32 mouse cellular contexts compared by ENCODE assay signal in genomic region chr11:97145320-97145719, GRCm38 (mm10). TPM values are rescaled to one million over a fixed set of nuclear protein-coding genes. Genes with fewer than 3 reads are reported as not detected.
A peak's percentile ranks its signal among the peaks of the same experiment; 100 is the strongest.
DNase-seq lines count a peak whose midpoint lies in the region; ATAC-seq and TF ChIP-seq lines count a peak whose summit lies in the region.
"Had no signal": no experiment of that assay in that cellular context is flagged by ENCODE, and none has a peak within 500 bp of the region (broad histone marks: within the 10 kb centered on the region; RNA-seq: fewer than 3 reads in every experiment).

No protein-coding gene starts in this region.

- H3K27me3 ChIP-seq in forebrain, embryonic 11.5 days (ENCODE audit: control insufficient read depth, insufficient read depth, low read length): no peaks in the 10 kb centered on the region
- peaks cover 52% of the 10 kb centered on the region for H3K27me3 ChIP-seq in forebrain, embryonic 10.5 days (ENCODE audit: poor library complexity, severe bottlenecking)
- peaks cover 57% of the 10 kb centered on the region for H3K27me3 ChIP-seq in heart, embryonic 10.5 days (ENCODE audit: insufficient read depth, poor library complexity, severe bottlenecking)
- H3K27me3 ChIP-seq in stomach, postnatal 0 days (ENCODE audit: control insufficient read depth, insufficient read depth, low read length): no peaks in the 10 kb centered on the region

- H3K4me2 ChIP-seq in forebrain, embryonic 11.5 days (ENCODE audit: low read depth, low read length, severe bottlenecking): no peak overlapping the region
- no peak overlapping the region for H3K4me2 ChIP-seq in stomach, postnatal 0 days (replicated peaks; ENCODE audit: low read depth)
- H3K4me2 ChIP-seq: embryonic facial prominence, embryonic 15.5 days; forebrain, embryonic 13.5 days; heart, embryonic 11.5 days; heart, embryonic 15.5 days; hindbrain, embryonic 13.5 days had no signal

- peak; percentile 50 for DNase-seq in forebrain, embryonic 11.5 days (ENCODE audit: low spot score)
- no peak for DNase-seq in forebrain, embryonic 10.5 days (ENCODE audit: extremely low spot score, low spot score)
- no peak for DNase-seq in heart, embryonic 10.5 days (ENCODE audit: low spot score)
- DNase-seq in heart, postnatal 10 days: no peak
- DNase-seq in stomach, postnatal 0 days (ENCODE audit: low spot score): no peak
- DNase-seq in thymus, postnatal 36 days: no peak
- DNase-seq: adrenal gland, postnatal 10 days; adrenal gland, postnatal 36 days; B cell, adult 2 months; cerebellum, adult 11 months; cerebellum, adult 2 months; cerebellum, adult 9-11 months; cerebellum, postnatal 25 days; embryo, embryonic 11 days; gastrocnemius, postnatal 14 days; heart, adult 2 months; kidney, adult 18-20 months had no signal

- TF ChIP-seq EP300 in stomach, postnatal 0 days (optimal IDR thresholded peaks at IDR 0.05): no peak

- no peaks in the 10 kb centered on the region for H3K9me3 ChIP-seq in forebrain, embryonic 11.5 days (ENCODE audit: control insufficient read depth, low read length)
- no peaks in the 10 kb centered on the region for H3K9me3 ChIP-seq in forebrain, embryonic 10.5 days
- H3K9me3 ChIP-seq in heart, embryonic 10.5 days: no peaks in the 10 kb centered on the region
- H3K9me3 ChIP-seq in stomach, postnatal 0 days (ENCODE audit: control insufficient read depth, low read length): no peaks in the 10 kb centered on the region
- H3K9me3 ChIP-seq: embryonic facial prominence, embryonic 15.5 days; forebrain, embryonic 13.5 days; G1E; heart, embryonic 15.5 days; hindbrain, embryonic 10.5 days; hindbrain, embryonic 13.5 days had no signal

- no peaks in the 10 kb centered on the region for H3K36me3 ChIP-seq in forebrain, embryonic 11.5 days (ENCODE audit: control insufficient read depth, insufficient read depth, low read length)
- H3K36me3 ChIP-seq in forebrain, embryonic 10.5 days (replicated peaks): peaks cover 38% of the 10 kb centered on the region
- peaks cover 41% of the 10 kb centered on the region for H3K36me3 ChIP-seq in heart, embryonic 10.5 days
- no peaks in the 10 kb centered on the region for H3K36me3 ChIP-seq in stomach, postnatal 0 days (ENCODE audit: control insufficient read depth, insufficient read depth, low read length)
- H3K36me3 ChIP-seq: G1E; heart, embryonic 15.5 days had no signal

- H3K9ac ChIP-seq in forebrain, embryonic 11.5 days (ENCODE audit: low read length): no peak overlapping the region
- H3K9ac ChIP-seq in stomach, postnatal 0 days (ENCODE audit: low read length): no peak overlapping the region
- H3K9ac ChIP-seq: embryonic facial prominence, embryonic 15.5 days; forebrain, embryonic 13.5 days; heart, embryonic 15.5 days; hindbrain, embryonic 13.5 days had no signal

- no peak overlapping the region for H3K4me3 ChIP-seq in forebrain, embryonic 11.5 days (ENCODE audit: low read depth, low read length)
- no peak overlapping the region for H3K4me3 ChIP-seq in forebrain, embryonic 10.5 days
- H3K4me3 ChIP-seq in heart, embryonic 10.5 days: no peak overlapping the region
- no peak overlapping the region for H3K4me3 ChIP-seq in bone marrow, adult 2 months (replicated peaks; ENCODE audit: control insufficient read depth, low read depth, low read length)
- H3K4me3 ChIP-seq in stomach, postnatal 0 days (ENCODE audit: low read depth, low read length): no peak overlapping the region
- H3K4me3 ChIP-seq: embryonic facial prominence, embryonic 15.5 days; forebrain, embryonic 13.5 days; heart, adult 2 months; heart, embryonic 15.5 days; hindbrain, embryonic 10.5 days; hindbrain, embryonic 13.5 days had no signal

- TF ChIP-seq CTCF in bone marrow, adult 2 months (IDR thresholded peaks at IDR 0.05; ENCODE audit: control insufficient read depth, insufficient read depth, low read length): no peak
- no peak for TF ChIP-seq CTCF in stomach, postnatal 0 days (IDR thresholded peaks at IDR 0.05; ENCODE audit: low read depth)

- no peak for ATAC-seq in forebrain, embryonic 11.5 days (replicated peaks; ENCODE audit: low FRiP score)
- no peak for ATAC-seq in stomach, postnatal 0 days (ENCODE audit: low FRiP score, low TSS enrichment)
- ATAC-seq: forebrain, embryonic 13.5 days; forebrain, embryonic 16.5 days; hindbrain, embryonic 16.5 days; inflammation-experienced regulatory T-cells, adult 6 months; intestine, embryonic 16.5 days; Patski had no signal

- H3K4me1 ChIP-seq in forebrain, embryonic 11.5 days (replicated peaks; ENCODE audit: control insufficient read depth, insufficient read depth, low read length): peaks cover 18% of the 10 kb centered on the region
- H3K4me1 ChIP-seq in forebrain, embryonic 10.5 days: peaks cover 40% of the 10 kb centered on the region
- peaks cover 60% of the 10 kb centered on the region for H3K4me1 ChIP-seq in heart, embryonic 10.5 days
- H3K4me1 ChIP-seq in bone marrow, adult 2 months (ENCODE audit: control insufficient read depth, insufficient read depth, low read length): peaks cover 2% of the 10 kb centered on the region
- no peaks in the 10 kb centered on the region for H3K4me1 ChIP-seq in stomach, postnatal 0 days (replicated peaks; ENCODE audit: control insufficient read depth, insufficient read depth)

- intact Hi-C loops in heart, postnatal 10 days (cut with DNase I): no loop called here

- no peak overlapping the region for H3K27ac ChIP-seq in forebrain, embryonic 11.5 days (ENCODE audit: low read depth, low read length)
- no peak overlapping the region for H3K27ac ChIP-seq in forebrain, embryonic 10.5 days
- H3K27ac ChIP-seq in heart, embryonic 10.5 days: 0 out of 2 replicates have a peak overlapping the region, but pooled peaks have one; percentile 37
- H3K27ac ChIP-seq in bone marrow, adult 2 months (ENCODE audit: control insufficient read depth, insufficient read depth, low read depth, low read length, poor library complexity): peak overlapping the region; percentile 40
- 0 out of 2 replicates have a peak overlapping the region, but pooled peaks have one; percentile 13 for H3K27ac ChIP-seq in stomach, postnatal 0 days (replicated peaks)
- H3K27ac ChIP-seq: embryonic facial prominence, embryonic 15.5 days; forebrain, embryonic 13.5 days; heart, adult 2 months; heart, embryonic 15.5 days; hindbrain, embryonic 10.5 days; hindbrain, embryonic 13.5 days had no signal

- WGBS in forebrain, embryonic 11.5 days: 85% methylated on average over 2 of the region's 2 CpGs
- WGBS in forebrain, embryonic 10.5 days: 91% methylated on average over 2 of the region's 2 CpGs
- WGBS in heart, embryonic 10.5 days: 49% methylated on average over 2 of the region's 2 CpGs
- WGBS in bone marrow, adult 2 months: 89% methylated on average over 2 of the region's 2 CpGs
- 51% methylated on average over 2 of the region's 2 CpGs for WGBS in stomach, postnatal 0 days

- TF ChIP-seq POLR2A in bone marrow, adult 2 months (IDR thresholded peaks at IDR 0.05; ENCODE audit: borderline replicate concordance, control insufficient read depth, low read depth, low read length): no peak

RNA-seq across cellular contexts. Expression of gene Tbkbp1, which starts 6.0 kb away (rescaled TPM):
- polyA plus RNA-seq in forebrain, embryonic 11.5 days (2014; fragmentation: Nextera tagmentation; extraction: Ambion mirVana): 5.4 and 6.7 TPM in 2 replicates
- polyA plus RNA-seq in forebrain, embryonic 10.5 days (2016; fragmentation: Nextera tagmentation; extraction: Ambion mirVana): 3.9 and 4.0 TPM in 2 replicates
- 7.6 and 8.4 TPM in 2 replicates for polyA plus RNA-seq in heart, embryonic 10.5 days (2016; fragmentation: Nextera tagmentation; extraction: Ambion mirVana)
- 10 to 100 TPM; 15.9 to 17.3 TPM for total RNA-seq in heart, postnatal 10 days (2021)
- polyA plus RNA-seq in bone marrow, adult 2 months (2011; ENCODE audit: insufficient read depth, insufficient read length, low replicate concordance, missing spikeins): 6.3 and 16.6 TPM in 2 replicates
- 1.8 and 2.4 TPM in 2 replicates for polyA plus RNA-seq in stomach, postnatal 0 days (2015; fragmentation: Nextera tagmentation; extraction: Ambion mirVana)

RNA-seq across cellular contexts. Expression of gene Tbx21, which starts 30.2 kb away (rescaled TPM):
- polyA plus RNA-seq in forebrain, embryonic 11.5 days (2014; fragmentation: Nextera tagmentation; extraction: Ambion mirVana): 0.17 and 0.21 TPM in 2 replicates
- 0.23 and 0.37 TPM in 2 replicates for polyA plus RNA-seq in forebrain, embryonic 10.5 days (2016; fragmentation: Nextera tagmentation; extraction: Ambion mirVana)
- 0.21 TPM in 1 of 2 replicates, not detected in the other for polyA plus RNA-seq in heart, embryonic 10.5 days (2016; fragmentation: Nextera tagmentation; extraction: Ambion mirVana)
- total RNA-seq in heart, postnatal 10 days (2021): not detected
- 0.77 and 2.2 TPM in 2 replicates for polyA plus RNA-seq in bone marrow, adult 2 months (2011; ENCODE audit: insufficient read depth, insufficient read length, low replicate concordance, missing spikeins)
- polyA plus RNA-seq in stomach, postnatal 0 days (2015; fragmentation: Nextera tagmentation; extraction: Ambion mirVana): 0.05 and 0.10 TPM in 2 replicates
- total RNA-seq: G1E; heart, adult 2 months; heart, postnatal 25 days had no signal
- polyA plus RNA-seq: embryonic facial prominence, embryonic 11.5 days; G1E; heart, embryonic 11.5 days; Patski had no signal

RNA-seq across cellular contexts. Expression of gene Kpnb1, which starts 42.4 kb away (rescaled TPM):
- polyA plus RNA-seq in forebrain, embryonic 11.5 days (2014; fragmentation: Nextera tagmentation; extraction: Ambion mirVana): 114 TPM in 2 replicates
- 98.3 and 99.9 TPM in 2 replicates for polyA plus RNA-seq in forebrain, embryonic 10.5 days (2016; fragmentation: Nextera tagmentation; extraction: Ambion mirVana)
- 50.6 and 72.2 TPM in 2 replicates for polyA plus RNA-seq in heart, embryonic 10.5 days (2016; fragmentation: Nextera tagmentation; extraction: Ambion mirVana)
- total RNA-seq in heart, postnatal 10 days (2021): 100 to 1,000 TPM; 107 to 121 TPM
- polyA plus RNA-seq in bone marrow, adult 2 months (2011; ENCODE audit: insufficient read depth, insufficient read length, low replicate concordance, missing spikeins): 66.4 and 67.4 TPM in 2 replicates
- polyA plus RNA-seq in stomach, postnatal 0 days (2015; fragmentation: Nextera tagmentation; extraction: Ambion mirVana): 18.5 and 19.2 TPM in 2 replicates

Comparison
In these comparisons a context has a peak if more than half of its experiments do, and no peak if none do; other contexts are left out.
1. H3K27ac ChIP-seq: peak in heart, embryonic 10.5 days (single experiment), bone marrow, adult 2 months (single experiment) and stomach, postnatal 0 days (single experiment); none in forebrain, embryonic 11.5 days (single experiment) and forebrain, embryonic 10.5 days (single experiment).